Mouse (Mus musculus): Measurements from ENCODE around the gene Gm10273. TPM values are rescaled to one million over a fixed set of nuclear protein-coding genes. Genes with fewer than 3 reads are reported as not detected.

Gene Gm10273
- total RNA-seq, 2 experiments from 2014 or later = 149 to 171 TPM

DNA sequence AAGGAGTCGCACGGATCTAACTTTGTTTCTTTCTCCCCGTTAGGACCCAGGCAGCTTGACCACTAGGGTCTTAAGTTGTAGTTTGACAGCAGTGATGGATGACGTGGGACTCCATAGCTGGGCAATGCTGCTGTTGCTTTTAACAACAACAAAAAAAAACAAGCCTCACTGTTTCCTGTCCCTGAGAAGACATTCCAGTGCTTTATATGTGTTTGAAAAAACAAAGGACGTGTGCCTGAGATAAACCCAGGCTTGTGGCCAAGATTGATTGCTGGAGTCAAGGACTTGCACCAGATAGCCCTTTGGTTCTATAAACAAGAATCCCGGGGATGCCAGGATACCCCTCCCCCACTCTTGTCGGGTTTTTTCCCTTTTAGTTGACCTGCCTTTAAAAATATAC lies 47.8 kb downstream of the Gm10273 start:
- Histone ChIP-seq H3K4me3 (no peak overlapping the region), H3K27ac (no peak overlapping the region)
- no peak for TF ChIP-seq CTCF (IDR thresholded peaks at IDR 0.05)
- intact Hi-C loops (cut with DNase I) = no loop called here
- DNase-seq = no peak

DNA sequence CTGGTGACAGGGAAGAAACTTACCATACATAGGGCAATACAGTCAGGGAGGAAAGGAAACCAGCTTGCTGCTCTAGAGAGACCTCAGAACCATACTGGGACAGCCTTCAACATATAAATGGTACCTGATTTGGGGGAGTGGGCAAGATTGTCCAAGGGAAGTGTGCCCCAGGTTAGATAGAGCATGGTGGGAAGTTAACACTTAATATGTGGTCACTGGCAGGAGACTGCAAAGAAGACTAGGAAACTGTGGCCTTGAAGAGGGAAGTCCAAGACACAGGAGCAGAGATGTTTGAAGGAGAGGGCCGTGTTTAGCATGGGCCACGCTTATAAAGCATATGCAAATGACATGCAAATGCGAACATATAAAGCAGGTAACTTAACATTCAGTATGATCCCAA lies 48.7 kb downstream of the Gm10273 start:
- no peak for TF ChIP-seq CTCF (IDR thresholded peaks at IDR 0.05)
- Histone ChIP-seq H3K27ac (no peak overlapping the region), H3K4me3 (no peak overlapping the region)
- intact Hi-C loops (cut with DNase I) = no loop called here
- no peak for DNase-seq

DNA sequence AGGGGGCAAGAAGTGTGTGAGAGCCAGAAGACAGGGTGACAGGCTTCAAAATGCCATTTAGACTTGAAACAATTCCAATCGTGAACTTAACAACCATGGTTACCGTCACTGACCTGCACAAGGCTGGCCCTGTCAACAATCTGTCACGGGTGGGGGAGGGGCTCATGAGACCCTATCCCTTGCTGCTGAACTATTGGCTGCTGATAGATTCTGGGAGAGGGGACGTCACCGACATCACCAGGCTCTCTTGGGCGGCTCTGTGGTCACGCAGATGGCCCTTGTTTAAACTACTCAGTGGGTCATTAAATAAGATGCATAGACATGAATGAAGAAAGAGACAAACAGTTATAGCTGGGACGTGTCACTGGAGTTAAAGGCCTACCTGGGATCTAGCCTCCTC lies 49.2 kb downstream of the Gm10273 start:
- Histone ChIP-seq H3K27ac (no peak overlapping the region), H3K4me3 (no peak overlapping the region)
- intact Hi-C loops (cut with DNase I) = no loop called here
- no peak for DNase-seq
- TF ChIP-seq CTCF (IDR thresholded peaks at IDR 0.05) = no peak

Other genes with a start within 250 kb of the Gm10273 start
- 1 to 10 TPM; 6.0 to 7.6 TPM for gene Sept10, start 173.8 kb upstream of the Gm10273 start, total RNA-seq (2021)
- gene Sowahc, start 173.7 kb upstream of the Gm10273 start, total RNA-seq (2021) = under 1 TPM; 0.75 to 0.77 TPM
- gene P4ha1, start 72.3 kb upstream of the Gm10273 start, total RNA-seq (2021) = 10 to 100 TPM; 32.5 to 49.8 TPM
- gene Pla2g12b, start 8.0 kb downstream of the Gm10273 start, total RNA-seq (2021) = not detected
- under 1 TPM in 1 of 2 experiments, not detected in 1; 0.11 TPM for gene Oit3, start 46.1 kb downstream of the Gm10273 start, total RNA-seq (2021)
- not detected for gene Gm10322, start 220.4 kb downstream of the Gm10273 start, total RNA-seq (2021)
- 10 to 100 TPM; 36.0 to 42.0 TPM for gene Mcu, start 221.1 kb downstream of the Gm10273 start, total RNA-seq (2021)

All from gastrocnemius, adult 2 months (tissue).